Mouse (Mus musculus): ENCODE results near the gene Kcnh8.

The Kcnh8 gene

DNA sequence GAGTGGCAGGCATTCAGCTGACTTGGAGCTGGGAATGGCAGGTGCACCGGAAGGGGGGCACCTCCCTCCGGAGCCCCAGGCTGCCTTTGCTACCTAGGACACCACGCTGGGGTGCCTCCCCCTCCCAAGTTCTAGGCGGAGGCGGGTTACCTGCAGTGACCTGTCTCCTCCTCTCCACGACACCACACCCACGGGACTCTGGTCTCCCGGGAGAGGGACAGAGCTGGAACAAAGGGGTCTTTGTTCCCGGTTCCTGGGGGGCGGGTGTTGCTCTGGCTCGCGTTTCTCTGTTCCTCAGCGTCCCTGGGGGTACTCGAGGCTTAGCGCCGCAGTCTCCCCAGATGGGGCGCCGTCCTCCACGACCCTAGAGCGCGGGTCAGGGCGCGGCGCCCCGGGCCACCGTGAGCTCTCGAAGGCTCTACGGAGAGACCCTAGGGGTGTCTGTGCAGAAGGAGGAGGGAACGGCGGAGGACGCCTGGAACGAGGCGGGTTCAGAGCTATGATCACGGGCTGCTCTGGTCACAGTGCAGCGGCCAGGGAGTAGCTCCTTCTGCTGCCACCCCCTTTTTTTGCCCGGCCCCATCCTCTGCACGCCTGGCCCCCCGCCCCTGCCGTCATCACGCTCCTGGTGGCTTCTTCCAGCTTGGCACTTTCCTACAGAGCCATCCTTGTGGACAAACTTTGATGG, at the start of gene Kcnh8:
Gene Kcnh8 (plus strand): TSS at position 617 of the 688 bp plus-strand sequence.
- peak; percentile 15 for DNase-seq (ENCODE audit: inconsistent ontology term)

DNA sequence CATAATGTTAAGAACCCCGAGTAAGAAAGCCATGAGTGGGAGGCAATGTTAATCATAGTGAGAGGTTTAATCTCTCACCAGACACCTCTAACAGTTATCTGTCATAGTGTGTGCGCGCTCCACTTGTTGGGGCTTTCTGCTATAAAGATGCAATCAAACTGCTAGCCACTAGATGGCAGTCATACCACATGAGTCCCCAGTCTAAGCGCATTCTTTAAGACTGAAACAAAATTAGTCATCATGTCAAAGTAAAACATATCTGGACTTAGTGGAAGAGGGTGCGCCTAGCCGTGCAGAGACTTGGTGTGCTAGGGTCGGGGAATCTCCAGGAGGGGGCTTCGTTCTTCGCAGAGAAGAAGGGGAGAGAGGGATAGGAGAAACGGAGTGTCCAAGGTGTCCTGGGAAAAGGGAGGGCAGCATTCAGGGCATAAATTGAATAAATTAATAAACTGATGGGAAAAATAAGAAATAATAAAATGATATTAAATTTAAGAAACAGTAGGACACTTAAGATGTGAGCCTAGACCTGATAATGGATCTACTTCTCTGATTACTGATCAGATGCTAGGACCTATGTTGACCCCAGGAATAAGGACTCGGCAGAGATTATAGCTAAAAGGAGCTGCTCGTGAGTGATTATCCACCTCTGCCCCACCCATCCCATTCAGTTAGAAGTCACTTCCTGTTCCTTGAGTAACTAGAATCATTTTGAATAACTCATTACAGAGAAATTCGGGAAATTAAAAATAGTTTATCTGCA, 42.4 kb upstream of the Kcnh8 start:
- DNase-seq (ENCODE audit: inconsistent ontology term), result peak; percentile 85

DNA sequence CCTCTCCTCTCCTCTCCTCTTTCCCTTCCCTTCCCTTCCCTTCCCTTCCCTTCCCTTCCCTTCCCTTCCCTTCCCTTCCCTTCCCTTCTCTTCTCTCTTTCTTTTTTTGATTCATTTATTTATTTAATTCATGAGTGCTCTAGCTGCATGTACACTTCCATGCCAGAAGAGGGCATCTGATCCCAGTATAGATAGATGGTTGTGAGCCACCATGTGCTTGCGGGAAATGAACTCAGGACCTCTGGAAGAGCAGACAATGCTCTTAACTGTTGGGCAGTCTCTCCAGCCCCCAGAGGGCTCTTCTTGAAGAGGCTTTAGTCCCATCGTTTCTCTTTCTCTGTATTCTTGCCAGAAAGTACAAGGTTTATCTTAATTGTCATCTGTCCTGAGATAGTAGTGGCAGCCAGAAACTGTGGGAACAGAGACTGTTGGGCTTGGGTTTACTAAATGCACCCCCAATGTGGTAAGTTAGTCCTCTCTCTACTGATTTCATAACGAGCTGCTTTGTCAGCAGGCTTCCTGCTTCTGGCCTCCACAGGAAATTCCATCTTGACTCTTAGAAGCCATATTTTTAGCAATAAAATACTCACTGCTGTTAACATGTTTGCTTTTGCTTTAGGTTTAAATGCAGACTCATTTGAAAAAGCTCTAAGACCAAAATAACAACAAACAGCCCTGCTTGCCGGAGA, 36.9 kb upstream of the Kcnh8 start:
- no peak for DNase-seq (ENCODE audit: inconsistent ontology term)

- peak; percentile 58 for DNase-seq (ENCODE audit: inconsistent ontology term)
These were observed 32.8 kb upstream of the Kcnh8 start for GRCm38 (mm10) chr17:52569584-52570270.

DNA sequence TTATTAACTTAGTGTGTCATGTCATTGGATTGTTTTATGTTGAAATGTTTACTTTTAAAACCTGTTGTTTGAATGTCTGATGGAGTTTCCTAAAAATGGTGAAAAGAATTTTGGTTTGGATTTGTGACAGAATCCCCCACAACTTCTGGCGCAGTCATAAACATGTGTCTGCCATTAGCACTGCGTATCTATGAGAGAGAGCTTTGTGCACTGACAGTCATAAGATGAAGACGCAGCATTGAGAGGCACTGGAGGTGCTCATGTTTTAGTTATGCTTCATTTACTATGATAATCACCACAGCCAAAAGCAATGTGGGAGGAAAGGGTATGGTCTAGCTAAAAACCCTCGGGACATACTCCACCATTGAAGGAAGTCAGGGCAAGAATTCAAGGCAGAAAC, 30.3 kb upstream of the Kcnh8 start:
- DNase-seq (ENCODE audit: inconsistent ontology term), result no peak

DNA sequence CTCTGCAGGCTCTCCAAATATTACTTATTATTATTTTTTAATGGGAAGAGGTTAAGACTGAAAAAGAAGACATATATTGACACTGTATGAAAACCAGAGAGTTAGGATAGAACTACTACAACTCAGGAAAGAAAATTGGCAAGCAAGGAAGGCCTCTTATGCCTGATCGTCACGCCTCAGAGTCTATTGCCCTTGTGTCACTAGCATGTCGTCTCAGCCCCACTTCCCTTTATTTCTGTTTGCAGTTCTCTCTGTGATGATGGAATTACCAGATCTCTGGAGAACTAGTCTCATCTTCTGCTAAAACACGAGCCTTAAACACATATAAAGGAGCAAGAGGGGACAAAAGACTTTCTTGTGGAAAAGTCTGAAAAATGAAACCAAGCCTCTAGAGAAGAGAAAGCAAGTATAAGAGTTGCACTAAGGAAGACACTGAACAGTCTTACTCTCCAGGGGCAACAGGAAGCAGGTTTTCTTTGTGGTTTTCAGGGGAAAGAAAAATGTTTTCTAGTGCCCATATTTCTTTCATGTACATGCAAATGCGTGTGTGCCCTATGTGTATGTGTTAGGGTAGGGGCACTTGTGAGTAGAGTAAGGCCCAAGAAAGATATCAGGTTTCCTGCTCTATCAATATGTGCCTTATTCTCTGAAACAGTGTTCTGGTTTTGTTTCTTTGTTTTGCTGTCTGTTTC, 10.9 kb upstream of the Kcnh8 start:
- DNase-seq (ENCODE audit: inconsistent ontology term), result no peak

- no peak for DNase-seq (ENCODE audit: inconsistent ontology term)
These were observed 3.4 kb upstream of the Kcnh8 start for GRCm38 (mm10) chr17:52599141-52599540.

DNA sequence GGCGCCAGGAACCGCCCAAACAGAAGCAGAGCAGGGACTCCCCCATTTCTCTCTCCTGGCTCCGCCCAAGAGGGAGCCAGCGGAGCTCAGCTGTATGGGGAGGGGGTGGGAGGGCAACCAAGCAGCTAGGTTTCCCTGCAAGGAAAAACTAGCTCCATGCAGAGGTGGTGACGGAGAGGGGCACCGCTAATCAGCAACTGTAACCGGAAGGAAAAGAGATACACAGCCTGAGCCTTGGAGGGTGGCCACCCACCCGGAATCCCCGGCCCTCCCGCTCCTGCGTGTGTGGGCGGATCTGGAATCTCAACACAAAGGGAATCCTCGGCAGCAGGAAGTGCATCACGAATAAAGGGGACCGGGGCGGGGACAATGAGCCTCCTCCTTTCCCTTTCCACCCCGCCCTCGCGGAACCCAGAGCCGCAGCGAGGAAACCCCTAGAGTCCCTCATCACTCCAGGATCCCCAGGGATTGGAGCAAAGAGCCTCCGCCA, 1.6 kb upstream of the Kcnh8 start:
- DNase-seq (ENCODE audit: inconsistent ontology term), result peak; percentile 91

- no peak for DNase-seq (ENCODE audit: inconsistent ontology term)
These were observed 267 bp downstream of the Kcnh8 start for GRCm38 (mm10) chr17:52602781-52603170.

DNA sequence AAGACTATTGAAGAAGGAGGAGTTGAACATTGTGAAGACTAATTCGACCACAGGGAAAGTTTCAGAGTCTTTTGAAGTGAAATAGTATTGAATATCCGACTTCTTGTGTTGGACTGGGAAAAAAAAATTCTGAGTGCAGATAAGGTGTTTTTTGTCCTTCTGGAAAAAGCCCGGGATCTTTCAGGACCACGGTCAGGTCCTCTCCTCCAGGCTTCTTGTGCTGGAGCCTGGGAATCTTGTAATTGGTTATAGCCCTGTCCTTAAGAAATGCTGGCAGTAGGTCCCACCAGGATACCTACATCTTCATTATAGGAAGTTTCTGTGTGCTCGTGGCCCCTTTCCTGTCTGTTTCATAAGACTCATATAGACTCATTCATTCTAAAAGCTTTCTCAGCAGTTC, 902 bp downstream of the Kcnh8 start:
- DNase-seq (ENCODE audit: inconsistent ontology term), result peak; percentile 11

- no peak for DNase-seq (ENCODE audit: inconsistent ontology term)
These were observed 8.9 kb downstream of the Kcnh8 start for GRCm38 (mm10) chr17:52611382-52611781.

- DNase-seq (ENCODE audit: inconsistent ontology term), result no peak
These were observed 46.7 kb downstream of the Kcnh8 start for GRCm38 (mm10) chr17:52649186-52649585.

GRCm38 (mm10) chr17:52691988-52692387, 89.5 kb downstream of the Kcnh8 start:
- peak; percentile 75 for DNase-seq (ENCODE audit: inconsistent ontology term)

DNA sequence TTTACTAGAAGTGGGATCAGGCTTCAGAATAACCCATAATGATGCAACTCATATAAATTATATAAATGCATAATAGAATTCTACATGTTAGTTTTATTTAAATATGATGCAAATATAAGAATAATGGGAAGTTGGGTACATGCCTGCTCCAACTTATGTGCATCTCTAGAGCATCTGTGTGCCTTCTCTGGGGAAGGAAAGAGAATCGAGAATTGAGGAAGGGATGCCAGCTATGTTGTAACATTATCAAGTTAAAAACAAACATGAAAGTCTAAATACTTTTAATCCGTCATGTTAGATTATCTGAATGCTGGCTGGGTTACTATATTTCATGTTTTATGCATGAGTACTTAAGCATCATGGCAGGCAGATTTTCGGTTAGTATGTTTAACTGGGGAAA, 99.4 kb downstream of the Kcnh8 start:
- DNase-seq (ENCODE audit: inconsistent ontology term), result no peak

GRCm38 (mm10) chr17:52712319-52712718, 109.8 kb downstream of the Kcnh8 start:
- peak; percentile 69 for DNase-seq (ENCODE audit: inconsistent ontology term)

- DNase-seq (ENCODE audit: inconsistent ontology term), result no peak
These were observed 119.7 kb downstream of the Kcnh8 start for GRCm38 (mm10) chr17:52722214-52722613.

GRCm38 (mm10) chr17:52728806-52729205, 126.3 kb downstream of the Kcnh8 start:
- no peak for DNase-seq (ENCODE audit: inconsistent ontology term)

DNA sequence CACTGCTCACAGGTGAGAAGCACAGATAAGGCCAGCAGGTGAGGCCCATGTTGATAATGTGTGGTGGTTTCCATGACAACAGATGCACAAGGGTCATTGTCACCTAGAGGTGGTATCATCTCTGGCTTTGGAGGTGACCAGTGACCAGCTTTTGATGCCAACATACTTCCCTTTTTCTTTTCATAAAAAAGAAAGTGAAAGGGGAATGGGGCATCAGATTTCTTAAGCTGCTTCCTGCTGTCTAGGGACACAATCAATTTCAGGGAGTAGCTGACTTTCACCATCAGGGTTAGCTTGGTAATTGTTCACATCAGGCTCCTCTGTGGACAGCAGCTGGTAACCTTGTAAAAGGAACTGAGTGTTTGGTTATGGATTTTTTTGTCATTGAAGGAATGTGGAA, 135.9 kb downstream of the Kcnh8 start:
- DNase-seq (ENCODE audit: inconsistent ontology term), result no peak

DNA sequence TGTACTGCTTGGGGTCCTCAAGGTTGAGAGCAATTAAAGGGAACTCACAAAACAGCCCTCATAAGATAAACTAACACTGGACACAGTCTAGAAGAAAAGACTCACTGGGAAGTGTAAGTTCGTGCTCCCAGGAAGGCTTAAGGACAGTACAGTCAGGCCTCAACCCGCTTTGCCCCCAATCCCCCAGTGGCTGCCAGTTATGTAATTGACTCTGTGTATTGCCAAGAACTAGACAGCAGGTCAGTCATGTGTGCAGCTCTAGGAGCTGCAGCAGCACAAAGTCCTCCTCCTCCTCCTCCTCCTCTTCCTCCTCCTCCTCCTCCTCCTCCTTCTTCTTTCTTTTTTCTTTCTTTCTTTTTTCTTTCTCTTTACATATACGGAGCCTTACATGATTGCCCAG, 185.6 kb downstream of the Kcnh8 start:
- no peak for DNase-seq (ENCODE audit: inconsistent ontology term)

DNA sequence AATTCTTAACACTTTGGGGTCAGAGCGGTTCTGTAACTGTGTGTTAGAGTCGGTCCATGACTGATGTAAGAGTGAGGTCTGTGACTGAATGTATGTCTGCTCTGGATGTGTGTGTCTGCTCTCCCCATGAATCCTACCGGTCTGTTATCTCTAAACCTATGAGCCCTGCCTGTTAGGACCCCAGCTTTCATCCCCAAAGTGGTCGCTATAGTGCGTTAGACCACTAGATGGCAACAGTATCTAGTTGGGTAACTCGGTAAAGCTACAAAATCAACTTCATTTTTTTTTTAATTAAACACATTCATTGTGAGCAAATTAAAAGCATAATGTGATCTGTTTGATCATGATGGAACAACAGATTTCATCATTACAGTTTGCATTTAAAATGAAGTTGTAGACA, 202.0 kb downstream of the Kcnh8 start:
- no peak for DNase-seq (ENCODE audit: inconsistent ontology term)

- peak; percentile 95 for DNase-seq (ENCODE audit: inconsistent ontology term)
These were observed 208.3 kb downstream of the Kcnh8 start for GRCm38 (mm10) chr17:52810773-52811172.

Measured in Muller cell, postnatal 12 days (primary cell).